Mouse (Mus musculus): ENCODE data around the gene Olfr724. TPM values are rescaled to one million over a fixed set of nuclear protein-coding genes. Genes with fewer than 3 reads are reported as not detected.

Gene Olfr724
- not detected in 2 replicates for polyA plus RNA-seq (2015; fragmentation: Nextera tagmentation; extraction: Ambion mirVana)

DNA sequence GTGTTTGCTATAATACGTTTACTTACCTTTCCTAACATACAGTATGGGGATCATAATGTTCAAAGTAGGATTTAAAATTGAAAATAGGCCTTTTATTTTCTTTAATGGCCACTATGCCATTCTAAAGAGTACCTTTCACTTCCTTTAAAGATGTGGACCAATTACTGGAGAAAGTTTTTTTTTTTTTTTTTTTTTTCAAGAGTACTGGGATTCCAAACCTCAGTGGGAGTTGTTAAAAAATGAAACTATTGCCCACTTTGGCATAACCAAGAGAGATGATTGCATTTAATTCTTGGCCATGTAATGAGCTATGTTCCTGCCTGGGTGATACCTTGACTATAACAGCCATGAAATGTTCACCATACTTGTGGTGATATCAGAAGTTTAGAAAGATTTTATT is at the start of gene Olfr724:
TSS of gene Olfr724 (minus strand) at position 101 of the 400 bp plus-strand sequence.

DNA sequence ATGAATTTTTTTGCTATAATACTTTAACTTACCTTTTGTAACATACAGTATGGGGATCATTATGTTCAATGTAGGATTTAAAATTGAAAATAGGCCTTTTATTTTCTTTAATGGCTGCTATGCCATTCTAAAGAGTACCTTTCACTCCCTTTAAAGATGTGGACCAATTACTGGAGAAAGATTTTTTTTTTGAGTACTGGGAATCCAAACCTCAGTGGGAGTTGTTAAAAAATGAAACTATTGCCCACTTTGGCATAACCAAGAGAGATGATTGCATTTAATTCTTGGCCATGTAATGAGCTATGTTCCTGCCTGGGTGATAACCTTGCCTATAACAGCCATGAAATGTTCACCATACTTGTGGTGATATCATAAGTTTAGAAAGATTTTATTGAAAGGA is 31.4 kb downstream of the Olfr724 start, which contains the start of gene Olfr723:
TSS of gene Olfr723 (minus strand) at position 101 of the 400 bp plus-strand sequence.

Other genes starting within 250 kb of the Olfr724 start
- gene Armh4, start 179.9 kb downstream of the Olfr724 start, polyA plus RNA-seq (2015; fragmentation: Nextera tagmentation; extraction: Ambion mirVana), result 9.9 and 12.8 TPM in 2 replicates
- not detected in 2 replicates for gene Olfr722, start 61.3 kb downstream of the Olfr724 start, polyA plus RNA-seq (2015; fragmentation: Nextera tagmentation; extraction: Ambion mirVana)
- gene Olfr723, start 31.5 kb downstream of the Olfr724 start, polyA plus RNA-seq (2015; fragmentation: Nextera tagmentation; extraction: Ambion mirVana), result not detected in 2 replicates
- not detected in 2 replicates for gene Olfr725, start 77.1 kb upstream of the Olfr724 start, polyA plus RNA-seq (2015; fragmentation: Nextera tagmentation; extraction: Ambion mirVana)
- not detected in 2 replicates for gene Olfr726, start 127.7 kb upstream of the Olfr724 start, polyA plus RNA-seq (2015; fragmentation: Nextera tagmentation; extraction: Ambion mirVana)
- not detected in 2 replicates for gene Olfr727, start 159.9 kb upstream of the Olfr724 start, polyA plus RNA-seq (2015; fragmentation: Nextera tagmentation; extraction: Ambion mirVana)
- gene Olfr728, start 179.4 kb upstream of the Olfr724 start, polyA plus RNA-seq (2015; fragmentation: Nextera tagmentation; extraction: Ambion mirVana), result not detected in 2 replicates
- not detected in 2 replicates for gene Olfr729, start 189.6 kb upstream of the Olfr724 start, polyA plus RNA-seq (2015; fragmentation: Nextera tagmentation; extraction: Ambion mirVana)
- not detected in 2 replicates for gene Olfr730, start 224.9 kb upstream of the Olfr724 start, polyA plus RNA-seq (2015; fragmentation: Nextera tagmentation; extraction: Ambion mirVana)

All from skeletal muscle tissue, postnatal 0 days (tissue).